Mouse (Mus musculus) stomach, postnatal 0 days (tissue): ENCODE measurements at regions not wholly inside any gene's neighbourhood (a gene's known extent, or its start where the extent isn't known, plus 50 kb on each side); places are given as distances from the start of the nearest gene placed in this dataset.

Experiments
- ATAC-seq: fragments of 200-750 bp; cut with Nextera tagmentation; 2 replicates; pipeline ENCODE4 v1.8.0; 2017; ENCODE audit not compliant: low FRiP score, low TSS enrichment
- DNase-seq: peaks from one replicate; pipeline ENCODE4 v3.0.0-alpha.2; 2016; ENCODE audit warnings: low spot score
- H3K27ac ChIP-seq: fragments of 300-500 bp; sonication (generic); replicated peaks from 2 replicates; pipeline ENCODE4 v1.5.1; 2014; ENCODE audit warnings: mild to moderate bottlenecking, control low read depth
- H3K27me3 ChIP-seq: fragments of 300-500 bp; sonication (generic); 2 replicates; pipeline ENCODE4 v1.6.1; 2014; ENCODE audit warnings: low read length; ENCODE audit not compliant: control insufficient read depth, insufficient read depth
- H3K36me3 ChIP-seq: fragments of 300-500 bp; sonication (generic); 2 replicates; pipeline ENCODE4 v1.6.1; 2014; ENCODE audit warnings: low read length, mixed read lengths; ENCODE audit not compliant: control insufficient read depth, insufficient read depth
- H3K4me1 ChIP-seq: fragments of 300-500 bp; sonication (generic); replicated peaks from 2 replicates; pipeline ENCODE4 v1.6.1; 2014; ENCODE audit warnings: antibody characterized with exemption; ENCODE audit not compliant: control insufficient read depth, insufficient read depth
- H3K4me2 ChIP-seq: fragments of 300-500 bp; sonication (generic); replicated peaks from 2 replicates; pipeline ENCODE4 v1.6.1; 2014; ENCODE audit warnings: low read depth, mild to moderate bottlenecking, control low read depth, moderate library complexity
- H3K4me3 ChIP-seq: fragments of 300-500 bp; sonication (generic); 2 replicates; pipeline ENCODE4 v1.5.1; 2014; ENCODE audit warnings: low read depth, low read length, control low read depth
- H3K9ac ChIP-seq: fragments of 300-500 bp; sonication (generic); 2 replicates; pipeline ENCODE4 v1.6.1; 2014; ENCODE audit warnings: mild to moderate bottlenecking, low read length, control low read depth, mixed read lengths
- H3K9me3 ChIP-seq: fragments of 300-500 bp; sonication (generic); 2 replicates; pipeline ENCODE4 v1.6.1; 2016; ENCODE audit warnings: low read length; ENCODE audit not compliant: control insufficient read depth
- CTCF ChIP-seq: IDR thresholded peaks from 2 replicates; pipeline ENCODE4 v1.5.1; 2016; ENCODE audit warnings: antibody characterized with exemption, low read depth, mild to moderate bottlenecking, moderate library complexity
- EP300 ChIP-seq: optimal IDR thresholded peaks from 2 replicates; pipeline ENCODE3; 2016; ENCODE audit warnings: antibody characterized with exemption
- WGBS: fragments of 180-500 bp; shearing (Covaris S2); extraction: QIAGEN DNeasy Blood & Tissue Kit; methylation state at CpG from one replicate; pipeline ENCODE4 v1.1.7; 2014; 5-methylcytosine and 5-hydroxymethylcytosine counted together

DNA sequence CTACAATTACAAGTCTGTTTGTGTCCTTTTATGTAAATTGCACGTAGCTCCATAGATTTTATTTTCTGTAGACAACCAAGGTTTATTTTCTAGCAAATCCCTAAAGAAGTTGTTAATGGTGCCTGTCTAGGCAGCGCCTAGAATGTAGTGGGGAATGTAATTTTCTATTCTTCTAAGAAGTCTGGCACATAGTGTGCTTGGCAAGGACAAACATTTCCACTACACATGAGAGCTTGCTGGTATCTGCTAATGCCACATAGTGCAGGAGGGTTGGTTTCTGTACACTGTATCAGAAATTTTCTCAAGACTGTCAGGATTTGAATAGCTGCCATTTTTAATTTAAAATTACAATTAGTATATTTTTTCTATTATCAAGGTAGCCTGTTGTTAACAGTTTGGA is 385.3 kb downstream of the Nedd1 start:
- H3K4me2 ChIP-seq, result no peak overlapping the region
- no peak for TF ChIP-seq CTCF
- no peak for TF ChIP-seq EP300
- no peaks in the 10 kb centered on the region for H3K36me3 ChIP-seq
- no peak overlapping the region for H3K27ac ChIP-seq
- ATAC-seq (no peak), DNase-seq (no peak)
- H3K4me3 ChIP-seq, result no peak overlapping the region
- H3K4me1 ChIP-seq, result no peaks in the 10 kb centered on the region
- no peak overlapping the region for H3K9ac ChIP-seq
- H3K27me3 ChIP-seq, result no peaks in the 10 kb centered on the region
- H3K9me3 ChIP-seq, result no peaks in the 10 kb centered on the region
- 72% methylated on average over 2 of the region's 2 CpGs for WGBS

DNA sequence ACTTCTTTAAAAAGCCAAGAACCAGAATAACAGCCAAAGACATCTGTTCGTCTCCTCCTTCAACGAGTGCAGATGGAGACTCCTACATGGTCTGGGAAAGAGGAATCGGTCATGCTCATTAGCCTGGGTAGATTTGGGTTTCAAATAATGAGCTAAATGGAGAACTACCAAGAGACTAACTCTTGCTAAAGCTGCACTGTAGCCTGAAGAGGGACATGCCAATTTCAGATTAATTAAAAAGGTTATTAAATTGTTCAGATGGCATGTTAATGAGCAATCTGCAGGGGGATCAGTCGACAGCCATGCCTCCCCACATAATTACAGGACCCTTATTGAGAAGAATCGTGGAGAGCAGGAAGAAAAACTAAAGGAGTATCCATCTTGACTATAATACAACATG is 386.1 kb downstream of the Nedd1 start:
- H3K36me3 ChIP-seq, result no peaks in the 10 kb centered on the region
- no peak for ATAC-seq
- H3K4me1 ChIP-seq, result no peaks in the 10 kb centered on the region
- no peak overlapping the region for H3K9ac ChIP-seq
- no peak overlapping the region for H3K4me2 ChIP-seq
- no peaks in the 10 kb centered on the region for H3K27me3 ChIP-seq
- no peak overlapping the region for H3K27ac ChIP-seq
- no peak for DNase-seq
- 81% methylated on average over 5 of the region's 5 CpGs for WGBS
- no peaks in the 10 kb centered on the region for H3K9me3 ChIP-seq
- TF ChIP-seq EP300 (no peak), CTCF (no peak)
- H3K4me3 ChIP-seq, result no peak overlapping the region

DNA sequence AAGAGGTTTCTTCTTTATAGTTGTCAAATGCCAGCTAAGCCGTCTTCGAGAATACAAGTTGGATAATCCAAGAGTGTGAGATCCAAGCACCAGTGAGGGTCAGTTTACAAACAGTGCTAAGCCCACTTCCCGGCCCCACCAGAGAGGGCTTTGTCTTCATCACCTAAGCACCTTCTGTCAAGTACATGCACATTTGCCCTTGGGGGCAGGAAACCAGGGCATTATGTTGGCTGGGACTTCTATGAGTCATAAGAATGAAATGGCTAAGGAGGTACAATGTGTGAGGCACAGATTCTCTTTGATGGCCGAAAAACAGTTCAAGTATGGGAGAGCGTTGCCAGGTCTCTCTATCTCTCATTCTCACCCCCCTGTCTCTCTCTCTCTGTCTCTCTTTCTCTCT is 387.1 kb downstream of the Nedd1 start:
- TF ChIP-seq EP300, result no peak
- TF ChIP-seq CTCF, result no peak
- H3K9ac ChIP-seq, result no peak overlapping the region
- no peaks in the 10 kb centered on the region for H3K9me3 ChIP-seq
- H3K4me1 ChIP-seq, result no peaks in the 10 kb centered on the region
- H3K36me3 ChIP-seq, result no peaks in the 10 kb centered on the region
- 50% methylated on average over 5 of the region's 5 CpGs for WGBS
- ATAC-seq (no peak), DNase-seq (no peak)
- H3K4me3 ChIP-seq, result no peak overlapping the region
- H3K27me3 ChIP-seq, result no peaks in the 10 kb centered on the region
- no peak overlapping the region for H3K27ac ChIP-seq
- H3K4me2 ChIP-seq, result no peak overlapping the region

GRCm38 (mm10) chr10:92333869-92334268 is 388.4 kb downstream of the Nedd1 start:
- TF ChIP-seq EP300, result no peak
- TF ChIP-seq CTCF, result no peak
- Histone ChIP-seq H3K9ac (no peak overlapping the region), H3K4me1 (no peaks in the 10 kb centered on the region), H3K9me3 (no peaks in the 10 kb centered on the region), H3K4me3 (no peak overlapping the region), H3K27me3 (no peaks in the 10 kb centered on the region), H3K27ac (no peak overlapping the region), H3K36me3 (no peaks in the 10 kb centered on the region), H3K4me2 (no peak overlapping the region)
- WGBS, result 35% methylated on average over 6 of the region's 6 CpGs
- ATAC-seq (no peak), DNase-seq (no peak)

GRCm38 (mm10) chr10:92333042-92333774 is 389.0 kb downstream of the Nedd1 start:
- H3K4me2 ChIP-seq, result no peak overlapping the region
- no peaks in the 10 kb centered on the region for H3K9me3 ChIP-seq
- no peak overlapping the region for H3K4me3 ChIP-seq
- no peaks in the 10 kb centered on the region for H3K36me3 ChIP-seq
- 37% methylated on average over 3 of the region's 3 CpGs for WGBS
- TF ChIP-seq EP300 (no peak), CTCF (no peak)
- ATAC-seq (no peak), DNase-seq (no peak)
- H3K9ac ChIP-seq, result no peak overlapping the region
- no peak overlapping the region for H3K27ac ChIP-seq
- no peaks in the 10 kb centered on the region for H3K27me3 ChIP-seq
- H3K4me1 ChIP-seq, result no peaks in the 10 kb centered on the region

DNA sequence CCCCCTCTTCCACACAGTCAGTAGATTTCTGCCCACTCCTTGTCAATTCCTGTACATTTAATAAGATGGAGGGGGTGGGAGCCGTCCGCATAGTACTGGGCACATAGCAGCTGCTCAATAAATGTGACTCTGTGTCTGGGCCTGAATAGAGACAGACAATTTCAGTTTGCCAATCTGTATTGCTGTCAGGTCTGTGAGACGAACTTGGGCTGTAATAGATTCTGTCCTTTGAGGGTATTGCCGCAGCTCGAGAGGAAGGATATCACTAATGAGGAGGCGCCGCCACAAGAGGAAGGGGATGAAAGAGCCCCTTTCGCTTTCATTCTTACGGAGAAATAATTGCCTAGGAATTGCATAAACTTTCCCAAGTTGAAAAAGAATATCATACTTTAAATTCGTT is 392.1 kb downstream of the Nedd1 start:
- H3K9me3 ChIP-seq, result no peaks in the 10 kb centered on the region
- no peak for ATAC-seq
- TF ChIP-seq CTCF (no peak), EP300 (no peak)
- H3K27ac ChIP-seq, result no peak overlapping the region
- H3K4me3 ChIP-seq, result no peak overlapping the region
- no peaks in the 10 kb centered on the region for H3K4me1 ChIP-seq
- no peaks in the 10 kb centered on the region for H3K27me3 ChIP-seq
- 82% methylated on average over 10 of the region's 10 CpGs for WGBS
- H3K9ac ChIP-seq, result no peak overlapping the region
- no peaks in the 10 kb centered on the region for H3K36me3 ChIP-seq
- no peak overlapping the region for H3K4me2 ChIP-seq
- DNase-seq, result no peak
